Mouse (Mus musculus): ENCODE data around the gene Plce1.

DNA sequence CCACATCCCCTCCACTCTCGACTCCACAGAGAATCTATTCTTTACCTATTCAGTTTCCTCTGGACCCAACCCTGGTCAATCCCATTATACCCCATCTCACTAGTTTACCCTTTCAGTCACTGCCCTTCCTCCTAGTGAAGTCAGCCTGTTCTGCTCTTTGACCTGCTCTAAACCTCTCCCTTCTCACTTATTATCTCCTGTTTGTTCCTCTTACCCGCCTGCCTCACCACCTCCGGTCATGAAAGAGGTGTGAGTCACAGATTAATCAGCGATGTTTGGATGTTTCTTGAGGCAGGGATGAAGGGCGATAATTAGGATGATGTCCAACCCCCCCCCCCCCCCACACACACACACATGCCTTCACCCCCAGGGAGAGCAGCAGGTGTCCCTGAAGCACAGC, 120.2 kb downstream of the Plce1 start:
- TF ChIP-seq CTCF (IDR thresholded peaks at IDR 0.05; ENCODE audit: low read depth) (no peak), EP300 (IDR thresholded peaks at IDR 0.05; ENCODE audit: low read depth) (no peak)
